Mouse (Mus musculus) left cerebral cortex, adult 8-10 months (tissue): ENCODE results near the gene Cox15. TPM values are rescaled to one million over a fixed set of nuclear protein-coding genes. Genes with fewer than 3 reads are reported as not detected.
A peak's percentile ranks its signal among the peaks of the same experiment; 100 is the strongest.

Experiments used
- DNase-seq, 2 experiments: peaks; one replicate each; pipeline ENCODE4 v3.0.0; 2022; ENCODE audit warnings: low spot score in 2 of 2
- total RNA-seq, 4 experiments: library from RNA; stranded (reverse); gene quantifications; 2 replicates each; pipeline ENCODE4 v1.2.4; 2022

Cox15 gene
- total RNA-seq, result 10 to 100 TPM; 12.5 to 16.5 (median 12.9) TPM

DNA sequence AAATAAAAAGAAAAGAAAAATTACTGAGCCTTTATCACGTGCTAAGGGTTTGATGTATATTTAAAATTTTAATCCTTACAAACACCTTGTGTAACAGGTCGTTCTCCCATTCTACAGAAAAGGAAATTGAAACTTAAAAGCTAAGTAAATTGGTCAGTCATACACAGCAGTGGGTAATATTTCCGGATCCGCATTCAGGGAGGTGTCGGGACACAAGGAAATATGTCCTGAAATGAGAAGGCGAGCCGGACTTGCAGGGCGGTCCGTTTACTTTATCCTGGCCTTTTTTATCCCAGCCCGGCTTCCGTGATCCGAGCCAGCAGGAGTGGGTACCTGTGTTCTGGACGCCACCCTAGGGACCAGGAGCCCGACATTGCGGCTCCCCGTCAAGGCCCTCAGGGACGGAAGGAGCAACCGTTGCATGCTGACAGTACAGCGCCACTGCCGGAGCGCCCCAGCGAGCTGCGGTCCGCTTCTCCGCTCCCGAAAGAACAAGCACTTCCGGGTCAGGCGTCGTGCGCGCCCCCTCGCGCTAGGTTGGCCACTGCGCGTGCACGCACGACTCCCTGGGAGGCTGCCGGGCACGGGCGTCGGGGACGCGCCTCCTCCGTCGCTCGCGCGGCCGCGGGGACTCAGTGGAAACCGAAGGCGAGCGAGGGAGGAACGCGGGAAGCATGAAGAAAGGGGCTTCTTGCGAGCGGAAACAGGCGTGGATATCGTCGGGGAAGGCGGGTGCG, at the start of gene Cox15, which contains the start of gene Cutc:
Gene Cox15, minus strand, starts transcription at position 512 of the 737 bp plus-strand sequence.
Gene Cutc, plus strand, starts transcription at position 508 of the 737 bp plus-strand sequence.
- DNase-seq, result peak; percentile 93 to 97

DNA sequence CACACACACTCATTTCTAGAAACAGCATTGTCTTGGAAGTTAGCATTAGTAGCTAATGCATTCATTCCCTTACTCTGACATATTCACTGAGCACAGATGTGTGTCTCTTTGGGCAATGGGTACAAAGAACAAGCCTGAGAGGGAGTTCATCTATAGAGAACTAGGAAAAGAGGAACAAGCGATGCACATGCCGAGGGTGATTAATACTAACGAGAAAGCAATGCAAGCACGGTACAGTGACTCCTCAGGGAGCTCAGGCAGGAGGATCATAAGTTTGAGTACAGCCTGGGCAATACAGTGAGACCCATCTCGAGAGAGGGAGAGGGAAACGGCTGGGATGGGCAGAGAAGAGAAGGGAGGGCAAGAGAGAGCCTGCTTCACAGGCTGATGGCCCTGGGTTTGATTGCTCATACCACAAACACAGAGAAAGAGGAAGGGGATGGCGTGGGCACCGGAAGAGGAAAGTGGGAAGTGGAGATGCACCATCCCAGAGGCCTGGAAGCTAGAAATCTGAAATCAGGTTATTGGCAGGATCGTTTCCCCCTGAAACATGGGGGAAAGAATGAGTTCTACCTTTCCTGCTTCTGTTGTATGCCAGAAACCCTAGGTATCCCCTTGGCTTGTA, 48.7 kb upstream of the Cox15 start:
- DNase-seq, result no peak

GRCm38 (mm10) chr19:43797216-43797615, 44.4 kb upstream of the Cox15 start:
- no peak for DNase-seq

DNA sequence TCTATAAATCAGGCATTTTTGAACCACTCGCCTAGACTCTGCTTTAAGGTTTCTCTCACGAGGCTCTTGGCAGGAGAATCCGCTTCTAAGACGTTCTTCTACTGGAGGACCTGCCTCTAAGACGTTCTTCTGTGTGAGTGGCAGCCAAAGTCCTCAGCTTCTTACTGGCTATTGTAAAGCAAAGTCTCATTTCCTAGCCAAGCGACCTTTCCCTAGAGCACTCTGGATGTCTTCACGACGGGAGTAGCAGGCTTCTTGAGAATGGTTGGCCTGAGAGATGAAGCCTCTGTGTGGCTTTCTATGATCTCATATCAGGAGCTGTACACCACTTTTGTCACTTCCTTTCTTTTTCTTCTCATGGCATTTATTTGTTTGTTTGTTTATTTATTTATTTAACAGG, 42.7 kb upstream of the Cox15 start:
- no peak for DNase-seq

DNA sequence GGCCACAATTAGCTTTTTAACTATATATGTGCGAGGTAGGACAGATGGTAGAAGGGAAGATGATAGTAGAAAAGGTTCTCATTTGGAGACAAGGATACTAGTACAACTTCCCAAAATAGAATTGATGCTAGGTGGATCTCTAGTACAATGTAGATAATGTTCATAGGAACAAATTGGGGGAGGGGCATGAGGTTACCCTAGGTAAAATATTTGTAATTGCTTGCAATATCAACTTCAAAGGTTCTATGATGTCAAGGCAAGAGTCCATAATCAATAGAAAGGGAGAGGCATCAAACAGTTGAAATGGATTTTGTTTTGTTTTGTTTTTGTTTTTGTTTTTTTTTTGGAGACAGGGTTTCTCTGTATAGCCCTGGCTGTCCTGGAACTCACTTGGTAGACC, 41.2 kb upstream of the Cox15 start:
- no peak for DNase-seq

- no peak for DNase-seq
Measured at GRCm38 (mm10) chr19:43792537-43792936, 39.7 kb upstream of the Cox15 start.

DNA sequence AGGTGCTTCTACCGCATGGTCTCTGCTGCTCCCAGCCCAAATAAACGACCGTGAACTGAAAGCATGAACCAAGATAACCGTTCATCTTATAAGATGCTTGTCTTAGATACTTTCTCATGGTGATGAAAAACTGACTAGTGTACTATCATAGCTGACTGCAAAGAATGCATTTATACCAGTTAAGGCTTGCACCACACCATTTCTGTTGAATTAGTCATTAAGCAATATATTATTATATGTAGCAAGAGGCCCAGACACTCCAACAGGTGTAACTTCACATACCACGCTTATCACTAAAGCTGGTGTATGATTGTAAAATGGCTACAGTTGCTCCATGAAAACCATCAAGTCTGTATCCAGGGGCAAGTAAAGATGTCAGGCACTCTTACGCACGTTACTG, 37.0 kb upstream of the Cox15 start:
- DNase-seq, result no peak

DNA sequence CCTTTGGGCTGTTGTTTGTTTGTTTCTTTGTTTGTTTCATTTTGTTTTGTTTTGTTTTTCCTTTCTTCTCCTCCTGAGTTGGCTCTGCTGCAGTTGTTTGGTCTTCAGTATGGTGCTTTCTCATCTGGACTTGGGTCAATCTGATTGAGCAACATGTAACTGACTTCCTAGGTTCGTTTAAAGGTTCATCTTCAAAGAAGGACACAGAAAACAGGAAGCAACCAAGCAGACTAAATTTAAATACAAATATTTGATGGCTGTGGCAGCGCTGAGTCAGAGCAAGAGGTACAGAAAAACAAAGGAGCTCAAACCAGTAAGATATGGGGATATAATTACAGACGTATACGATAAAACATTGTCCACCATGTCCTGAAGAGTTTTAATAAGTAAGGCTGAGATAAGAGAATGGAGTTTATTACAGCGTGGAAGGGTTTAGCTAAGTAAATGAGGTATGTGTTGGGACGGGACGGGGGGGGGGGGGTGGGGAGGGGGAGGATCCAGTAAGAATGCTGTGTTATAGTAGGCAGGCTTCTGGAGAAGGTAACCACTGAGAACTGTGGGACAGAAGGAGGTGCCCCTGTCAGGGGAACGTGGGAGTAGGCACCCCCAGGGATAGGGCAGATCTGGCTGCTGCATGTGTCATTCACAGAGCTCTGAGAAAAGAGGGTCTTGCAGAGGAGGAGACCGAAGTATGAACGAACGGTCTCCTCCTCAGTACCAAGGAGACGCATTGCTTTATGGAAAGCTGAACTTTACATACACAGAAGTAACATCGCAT, 33.6 kb upstream of the Cox15 start:
- no peak for DNase-seq

GRCm38 (mm10) chr19:43784761-43785160, 32.0 kb upstream of the Cox15 start:
- DNase-seq, result no peak

DNA sequence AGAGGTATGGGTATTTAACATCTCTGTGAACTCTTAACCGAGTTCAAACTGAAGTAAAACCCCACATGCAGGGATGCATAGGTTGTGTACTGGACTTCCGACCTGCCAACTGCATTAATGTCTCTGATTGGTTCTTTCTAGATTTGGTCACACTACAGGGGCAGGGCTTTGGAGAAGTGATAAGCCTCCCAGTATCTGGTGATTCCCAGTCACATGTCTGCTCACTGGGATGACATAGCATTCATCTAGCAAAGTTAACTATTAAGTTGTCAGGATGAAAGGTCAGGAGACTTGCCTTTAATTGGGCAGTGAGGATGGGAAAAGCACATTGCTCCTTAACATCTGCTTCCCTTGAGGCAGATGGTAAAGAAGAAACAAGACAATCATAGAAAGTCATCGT, 29.2 kb upstream of the Cox15 start, which contains the start of gene Abcc2:
Gene Abcc2, plus strand, starts transcription at position 213 of the 400 bp plus-strand sequence.
- no peak for DNase-seq

DNA sequence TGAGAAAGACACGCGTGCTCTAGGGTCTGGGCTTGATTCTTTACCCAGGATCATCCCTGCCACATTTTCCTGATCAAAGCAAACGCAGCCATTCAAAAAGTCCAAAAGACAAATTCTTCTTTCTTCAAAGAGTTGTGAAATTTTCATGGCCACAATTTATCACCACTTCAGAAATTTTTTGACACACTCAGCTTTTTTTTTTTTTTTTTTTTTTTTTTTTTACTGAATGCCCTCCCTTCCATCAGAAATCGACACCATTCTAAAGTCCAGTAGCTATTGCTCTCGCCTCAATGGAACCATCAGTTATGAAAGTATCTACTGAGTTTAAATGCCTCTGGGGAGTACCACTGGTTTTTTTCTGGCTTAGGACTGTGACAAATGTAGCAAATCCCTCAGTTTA, 27.6 kb upstream of the Cox15 start:
- DNase-seq, result no peak

DNA sequence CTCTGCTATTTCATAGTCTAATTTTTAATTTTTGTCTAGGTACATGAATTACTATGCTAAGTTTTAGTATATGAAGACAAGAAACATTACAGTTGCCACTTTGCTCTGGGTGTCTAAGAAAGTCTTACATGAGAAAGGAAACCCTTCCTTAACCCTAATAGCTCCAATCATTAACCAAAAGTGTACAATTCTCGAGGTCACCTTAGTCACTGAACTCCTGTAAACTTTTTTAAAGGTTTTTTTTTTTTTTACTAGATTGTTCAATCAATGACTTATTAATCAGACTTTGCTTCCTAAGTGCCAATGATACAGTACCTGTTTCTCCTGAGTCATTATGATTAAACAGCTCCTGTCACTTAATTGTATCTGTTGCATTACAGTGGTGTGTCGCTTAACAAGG, 24.5 kb upstream of the Cox15 start:
- no peak for DNase-seq

DNA sequence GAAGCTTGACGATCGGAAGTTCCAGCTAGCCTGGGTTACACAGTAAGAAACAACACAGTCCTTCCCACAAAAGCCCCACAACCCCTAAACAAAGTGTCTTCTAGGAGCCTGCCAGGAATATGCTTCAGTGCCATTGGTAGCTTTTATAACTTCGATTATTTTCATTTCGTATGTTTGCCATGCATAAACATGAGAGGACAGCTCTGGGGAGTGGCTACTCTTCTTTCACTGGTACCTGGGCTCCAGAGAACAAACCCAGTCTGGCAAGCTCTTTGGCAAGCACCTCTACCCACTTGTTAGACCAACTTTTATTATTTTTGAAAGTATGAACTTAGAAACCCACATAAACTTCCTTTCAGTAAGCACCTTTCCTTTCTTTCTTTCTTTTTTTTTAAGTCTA, 23.8 kb upstream of the Cox15 start:
- DNase-seq, result no peak

- DNase-seq, result no peak
Measured at GRCm38 (mm10) chr19:43775433-43775832, 22.6 kb upstream of the Cox15 start.

GRCm38 (mm10) chr19:43772311-43772710, 19.5 kb upstream of the Cox15 start:
- no peak for DNase-seq

DNA sequence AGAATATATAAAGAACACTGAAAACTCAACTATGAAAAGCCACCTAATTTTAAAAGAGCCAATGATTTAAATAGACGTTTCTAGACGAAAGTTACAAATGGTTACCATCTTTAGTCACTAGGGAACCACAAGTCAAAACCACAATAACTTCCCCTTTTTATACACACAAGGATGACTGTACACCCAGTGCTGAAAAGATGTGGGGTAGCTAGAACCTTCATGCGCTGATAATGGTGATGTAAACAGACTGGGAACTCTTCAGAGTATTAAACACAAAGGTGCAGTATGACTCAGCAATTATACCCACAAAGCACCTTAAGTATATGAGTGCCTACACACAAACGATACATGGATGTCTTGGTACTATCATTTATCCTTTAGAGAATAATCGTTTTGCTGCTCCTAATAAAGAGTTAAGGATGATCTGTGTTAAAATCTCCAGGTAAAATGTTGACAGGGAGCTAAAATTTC, 18.7 kb upstream of the Cox15 start:
- DNase-seq, result no peak

DNA sequence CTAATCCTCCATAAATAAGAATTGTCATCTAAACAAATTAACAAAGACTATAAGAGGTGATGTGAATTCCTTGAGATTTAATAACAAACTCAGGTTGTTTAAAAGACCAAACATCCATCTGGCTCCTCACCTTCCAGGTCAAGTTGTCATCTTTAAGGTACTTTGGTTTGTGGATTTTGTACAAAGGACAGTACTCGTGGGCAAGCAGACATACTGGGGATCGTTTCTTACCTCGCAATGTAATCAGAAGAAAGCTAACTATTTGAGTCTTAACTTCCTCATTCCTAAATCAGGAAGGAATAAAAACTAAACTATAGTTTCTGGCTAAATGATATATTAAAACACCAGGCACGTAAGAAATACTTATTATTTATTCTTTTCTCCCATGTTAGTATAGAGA, 17.8 kb upstream of the Cox15 start:
- DNase-seq, result no peak

- DNase-seq, result no peak
Measured at GRCm38 (mm10) chr19:43769366-43769960, 16.7 kb upstream of the Cox15 start.

DNA sequence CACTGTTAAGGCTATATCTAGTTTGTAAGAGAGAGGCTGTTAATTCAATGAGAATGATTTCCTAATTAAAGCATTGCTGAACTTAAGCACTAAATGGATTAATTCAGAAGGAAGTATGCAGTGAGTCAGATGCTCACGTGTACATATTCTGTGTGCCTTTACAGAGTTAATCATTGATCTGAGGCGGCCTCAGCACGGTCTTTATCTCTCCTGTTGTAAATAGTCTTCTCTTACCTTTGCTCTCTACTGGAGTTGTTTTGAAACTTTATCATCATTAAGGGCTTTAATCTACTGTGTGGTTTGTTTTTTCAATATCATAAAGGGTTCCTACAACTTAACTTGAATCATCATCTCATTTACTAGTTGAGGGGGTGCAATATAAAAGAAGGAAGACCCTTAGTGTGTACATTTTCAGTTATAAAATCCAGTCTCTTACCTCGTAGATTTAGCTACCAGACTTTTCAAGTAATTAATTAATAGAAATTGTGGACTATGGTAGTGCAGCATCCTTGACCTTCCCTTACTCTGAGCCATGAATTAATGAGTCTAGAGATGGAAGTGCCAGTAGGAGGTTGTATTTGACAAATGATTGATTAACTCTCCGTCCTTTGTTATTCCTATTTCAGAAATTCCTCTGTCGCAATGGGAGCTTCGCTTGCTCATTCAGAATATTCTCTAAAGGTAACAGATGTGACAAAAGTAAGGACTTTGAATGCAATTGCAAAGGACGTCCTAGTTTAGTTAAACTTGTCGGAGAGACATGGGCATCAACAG, 14.9 kb upstream of the Cox15 start:
- DNase-seq, result no peak

DNA sequence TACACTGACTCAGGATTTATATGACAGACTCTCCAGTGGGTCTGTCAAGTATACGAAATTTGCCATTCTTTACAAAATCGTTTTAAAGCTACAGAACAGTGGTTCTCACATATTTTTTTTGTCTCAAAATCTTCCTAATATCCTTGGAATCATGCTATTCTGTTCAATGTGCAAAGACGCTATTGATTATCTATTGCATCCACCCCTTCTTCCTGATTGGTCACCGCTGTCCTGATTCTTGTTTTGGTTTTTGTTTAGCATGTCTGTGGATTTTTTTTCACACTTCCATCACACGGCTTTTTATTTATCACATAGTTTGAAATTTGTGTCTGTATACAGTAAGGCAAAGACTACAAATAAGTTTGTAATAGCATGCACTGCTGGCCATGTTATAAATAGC, 13.7 kb upstream of the Cox15 start:
- DNase-seq, result no peak

DNA sequence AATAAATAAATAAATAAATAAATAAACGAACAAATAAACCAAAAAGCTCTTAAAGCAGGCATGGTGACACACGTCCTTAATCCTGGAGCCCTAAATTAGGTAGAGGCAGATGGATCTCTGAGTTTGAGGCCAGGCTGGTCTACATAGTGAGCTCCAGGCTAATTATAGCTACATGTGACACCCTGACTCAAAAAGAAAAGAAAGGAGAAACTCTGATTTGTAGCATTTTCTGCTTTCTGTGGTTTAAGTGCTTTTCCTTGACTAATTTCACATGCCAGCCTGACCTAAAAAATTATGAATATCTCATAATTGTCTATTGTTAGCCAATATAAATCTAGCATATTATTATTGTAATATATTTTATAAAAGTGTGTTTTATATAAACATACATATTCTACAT, 9.6 kb upstream of the Cox15 start:
- no peak for DNase-seq
